Mouse (Mus musculus) liver, embryonic 14.5 days (tissue): ENCODE data around the gene Chd2.

Experiments
- CTCF ChIP-seq: IDR thresholded peaks from 2 replicates; pipeline ENCODE4 v1.5.1; 2016; ENCODE audit warnings: antibody characterized with exemption, low read depth, control low read depth
- EP300 ChIP-seq: IDR thresholded peaks from 2 replicates; pipeline ENCODE4 v1.6.1; 2016; ENCODE audit warnings: antibody characterized with exemption, low read depth

- TF ChIP-seq CTCF (peak; percentile 80), EP300 (no peak)
Observed at GRCm38 (mm10) chr7:73399501-73400044, 142.1 kb downstream of the Chd2 start.
